Mouse (Mus musculus) duodenum, adult 2 months (tissue): ENCODE measurements around the gene Gm10220. TPM values are rescaled to one million over a fixed set of nuclear protein-coding genes. Genes with fewer than 3 reads are reported as not detected.

Source experiments
- polyA plus RNA-seq: library from polyadenylated mRNA; depleted of rRNA; stranded (reverse); fragments of >200 nt; gene quantifications from 2 replicates; pipeline ENCODE4 v1.2.3, GENCODE M21; 2012; ENCODE audit warnings: low replicate concordance; rRNA removed

Gene Gm10220
- polyA plus RNA-seq, result not detected in 2 replicates

GRCm38 (mm10) chr5:26121321-26121720, at the start of gene Gm10220:
Gene Gm10220 (minus strand): TSS chr5:26121421.

DNA sequence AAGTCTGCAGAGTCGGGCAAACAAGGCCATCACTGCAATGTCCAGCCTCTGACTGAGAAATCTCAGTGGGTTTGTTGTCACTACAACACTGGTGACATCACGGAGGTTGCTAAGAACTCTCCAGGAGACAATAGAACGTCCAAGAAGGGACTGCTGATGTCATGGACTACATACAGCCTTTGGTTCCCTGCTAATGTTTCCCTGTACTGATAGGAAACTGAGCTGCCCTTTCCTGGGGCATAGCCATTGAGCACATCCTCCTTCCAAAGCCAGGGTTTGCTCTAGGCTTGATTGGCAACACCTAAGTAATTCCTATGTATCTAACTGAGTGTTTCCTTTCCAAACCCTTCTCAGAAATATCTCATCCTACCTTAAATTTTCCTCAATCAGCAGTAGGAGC, 16.0 kb downstream of the Gm10220 start, which contains the start of gene 5031410I06Rik:
Gene 5031410I06Rik, minus strand, starts transcription at position 101 of the 400 bp plus-strand sequence.

GRCm38 (mm10) chr5:26089191-26089590, 32.0 kb downstream of the Gm10220 start, which contains the start of gene Gm10471:
Gene Gm10471 (minus strand): TSS chr5:26089291.

Other genes with a start within 250 kb of the Gm10220 start
- gene Gm21663, start 179.0 kb downstream of the Gm10220 start, polyA plus RNA-seq, result not detected in 2 replicates
- not detected in 2 replicates for gene Gm21671, start 167.0 kb downstream of the Gm10220 start, polyA plus RNA-seq
- gene Gm21680, start 148.8 kb downstream of the Gm10220 start, polyA plus RNA-seq, result not detected in 2 replicates
- not detected in 2 replicates for gene Gm21698, start 132.8 kb downstream of the Gm10220 start, polyA plus RNA-seq
- not detected in 2 replicates for gene Gm1979, start 116.6 kb downstream of the Gm10220 start, polyA plus RNA-seq
- gene Gm5862, start 98.5 kb downstream of the Gm10220 start, polyA plus RNA-seq, result not detected in 2 replicates
- not detected in 2 replicates for gene Speer4a, start 81.9 kb downstream of the Gm10220 start, polyA plus RNA-seq
- gene Gm7347, start 62.8 kb downstream of the Gm10220 start, polyA plus RNA-seq, result not detected in 2 replicates
- not detected in 2 replicates for gene Gm10471, start 32.1 kb downstream of the Gm10220 start, polyA plus RNA-seq
- gene 5031410I06Rik, start 16.1 kb downstream of the Gm10220 start, polyA plus RNA-seq, result not detected in 2 replicates
- not detected in 2 replicates for gene Gm7361, start 136.3 kb upstream of the Gm10220 start, polyA plus RNA-seq